Mouse (Mus musculus) liver, embryonic 14.5 days (tissue): ENCODE measurements around the gene Otud6a. TPM values are rescaled to one million over a fixed set of nuclear protein-coding genes. Genes with fewer than 3 reads are reported as not detected.
"Not testable (repeated sequence)": the region's sequence is repeated elsewhere in the genome, so short reads cannot be mapped to it uniquely, and the experiment has no call there.

Experiments used
- ATAC-seq: fragments of 200-750 bp; cut with Nextera tagmentation; 2 replicates; pipeline ENCODE4 v1.8.0; 2017; ENCODE audit warnings: moderate number of reproducible peaks, mild to moderate bottlenecking, moderate library complexity; ENCODE audit not compliant: insufficient read depth
- DNase-seq, 3 experiments: peaks; one replicate each; pipeline ENCODE4 v3.0.0-alpha.2; 2012 to 2013; ENCODE audit warnings: low read depth in 3 of 3, low spot score in 3 of 3
- H3K27ac ChIP-seq: fragments of 300-500 bp; sonication (generic); 2 replicates; pipeline ENCODE4 v1.5.1; 2014; ENCODE audit warnings: moderate library complexity, mild to moderate bottlenecking, control low read depth, inconsistent platforms
- H3K27me3 ChIP-seq: fragments of 300-500 bp; sonication (generic); 2 replicates; pipeline ENCODE4 v1.6.1; 2014; ENCODE audit warnings: mild to moderate bottlenecking, low read length, moderate library complexity; ENCODE audit not compliant: control insufficient read depth, insufficient read depth
- H3K36me3 ChIP-seq: fragments of 300-500 bp; sonication (generic); replicated peaks from 2 replicates; pipeline ENCODE4 v1.6.1; 2014; ENCODE audit warnings: low read depth; ENCODE audit not compliant: control insufficient read depth, insufficient read depth
- H3K4me1 ChIP-seq, 2 experiments: fragments of 200-500 bp in 1 of 2; fragments of 300-500 bp in 1 of 2; sonication (generic) in 1 of 2; replicated peaks; 2 replicates each; pipeline ENCODE4 v1.6.1; 2012 to 2014; ENCODE audit warnings: antibody characterized with exemption in 1 of 2, inconsistent platforms in 1 of 2, low read length in 1 of 2; ENCODE audit not compliant: control insufficient read depth in 2 of 2, insufficient read depth in 2 of 2
- H3K4me2 ChIP-seq: fragments of 300-500 bp; sonication (generic); 2 replicates; pipeline ENCODE4 v1.6.1; 2014; ENCODE audit warnings: low read depth, mild to moderate bottlenecking, control low read depth, moderate library complexity
- H3K4me3 ChIP-seq, 2 experiments: fragments of 200-500 bp in 1 of 2; fragments of 300-500 bp in 1 of 2; sonication (generic) in 1 of 2; 2 replicates each; pipeline ENCODE4 v1.5.1; 2012 to 2014; ENCODE audit warnings: low read depth in 2 of 2, low read length in 2 of 2, mild to moderate bottlenecking in 2 of 2, control low read depth in 1 of 2, inconsistent platforms in 1 of 2, moderate library complexity in 1 of 2; ENCODE audit not compliant: insufficient read depth in 1 of 2
- H3K9ac ChIP-seq: fragments of 300-500 bp; sonication (generic); replicated peaks from 2 replicates; pipeline ENCODE4 v1.6.1; 2014; ENCODE audit warnings: mild to moderate bottlenecking, control low read depth, moderate library complexity
- H3K9me3 ChIP-seq: fragments of 300-500 bp; sonication (generic); 2 replicates; pipeline ENCODE4 v1.6.1; 2016; ENCODE audit warnings: low read length, mixed read lengths; ENCODE audit not compliant: control insufficient read depth
- CTCF ChIP-seq: IDR thresholded peaks from 2 replicates; pipeline ENCODE4 v1.5.1; 2016; ENCODE audit warnings: antibody characterized with exemption, low read depth, control low read depth
- EP300 ChIP-seq: IDR thresholded peaks from 2 replicates; pipeline ENCODE4 v1.6.1; 2016; ENCODE audit warnings: antibody characterized with exemption, low read depth
- WGBS: fragments of 180-500 bp; shearing (Covaris S2); extraction: QIAGEN DNeasy Blood & Tissue Kit; methylation state at CpG from one replicate; pipeline ENCODE4 v1.1.7; 2014; ENCODE audit not compliant: insufficient replicate concordance; 5-methylcytosine and 5-hydroxymethylcytosine counted together
- polyA plus RNA-seq, 2 experiments: library from polyadenylated mRNA; depleted of rRNA in 1 of 2; stranded (reverse) in 1 of 2; unstranded in 1 of 2; fragments of >200 nt; fragmentation: Nextera tagmentation in 1 of 2; extraction: Ambion mirVana in 1 of 2; gene quantifications; 2 replicates each; pipeline versions ENCODE4 v1.2.1 to v1.2.3; 2012 to 2014

Gene Otud6a
- polyA plus RNA-seq, 2 experiments = not detected

DNA sequence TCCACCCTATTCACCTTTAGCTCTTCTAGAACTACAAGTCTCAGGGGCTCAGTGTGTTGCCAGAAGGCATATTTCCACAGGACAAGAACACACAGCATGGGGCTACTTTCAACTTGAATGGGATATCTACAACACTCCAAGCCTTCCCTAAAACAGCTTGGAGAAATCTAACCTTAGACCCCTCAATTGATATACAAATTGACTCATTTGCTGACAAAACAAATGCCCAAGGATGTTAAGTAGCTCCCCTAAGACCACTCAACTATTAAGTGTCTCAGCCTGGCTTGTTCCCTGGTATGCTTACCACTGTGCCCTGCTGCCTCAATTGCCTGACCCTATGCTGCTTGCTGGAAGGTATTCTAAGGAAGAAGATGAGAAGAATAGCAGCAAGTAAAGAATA is 27.9 kb upstream of the Otud6a start:
- no peaks in the 10 kb centered on the region for H3K9me3 ChIP-seq
- H3K27me3 ChIP-seq = no peaks in the 10 kb centered on the region
- no peaks in the 10 kb centered on the region for H3K36me3 ChIP-seq
- no peak overlapping the region for H3K9ac ChIP-seq
- H3K27ac ChIP-seq = no peak overlapping the region
- H3K4me2 ChIP-seq = no peak overlapping the region
- no peak for ATAC-seq
- H3K4me3 ChIP-seq = no peak overlapping the region
- TF ChIP-seq EP300 = no peak
- no peak for TF ChIP-seq CTCF
- no peak for DNase-seq
- no peaks in the 10 kb centered on the region for H3K4me1 ChIP-seq

DNA sequence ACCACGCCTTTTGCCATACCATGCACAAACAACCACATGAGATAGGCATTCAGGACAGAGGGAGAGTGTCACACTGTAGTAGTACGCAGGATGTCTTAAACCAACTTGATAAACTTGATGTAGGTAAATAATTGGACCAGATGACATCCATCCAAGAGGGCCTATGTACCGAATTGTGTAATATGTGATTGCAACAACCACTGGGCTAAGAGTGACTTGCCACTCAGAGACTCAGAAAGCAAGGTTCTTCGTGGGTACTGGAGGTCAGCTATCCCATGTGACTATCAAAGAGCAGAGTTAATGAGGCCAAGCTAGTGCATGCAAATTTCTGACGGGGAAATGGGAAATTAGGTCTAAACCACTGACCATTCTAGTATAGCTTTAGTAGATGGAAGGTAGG is 27.2 kb upstream of the Otud6a start:
- WGBS = 52% methylated on average over 5 of the region's 5 CpGs
- Histone ChIP-seq H3K27ac (no peak overlapping the region), H3K27me3 (no peaks in the 10 kb centered on the region), H3K4me3 (no peak overlapping the region), H3K9ac (no peak overlapping the region), H3K36me3 (no peaks in the 10 kb centered on the region), H3K4me2 (no peak overlapping the region), H3K9me3 (no peaks in the 10 kb centered on the region), H3K4me1 (no peaks in the 10 kb centered on the region)
- DNase-seq = no peak
- ATAC-seq = no peak
- TF ChIP-seq EP300 (no peak), CTCF (no peak)

DNA sequence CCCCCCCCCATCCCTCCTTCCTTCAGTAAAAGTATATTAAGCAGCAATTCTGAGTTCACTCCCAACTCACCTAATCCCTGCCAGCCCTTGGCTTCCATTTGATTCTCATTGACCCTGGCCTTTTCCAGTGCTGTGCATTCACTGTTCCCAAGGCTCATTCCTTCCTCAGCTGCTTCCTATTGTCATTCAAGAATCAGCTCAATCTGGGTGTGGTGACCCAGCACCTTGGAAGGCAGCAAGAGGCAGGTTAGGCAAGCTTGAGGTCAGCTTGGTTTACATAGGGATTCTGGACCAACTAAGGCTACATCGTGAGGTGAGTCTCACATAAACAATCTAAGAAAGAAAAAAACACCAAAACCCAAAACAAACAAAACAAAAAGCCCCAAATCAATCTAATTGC is 19.6 kb upstream of the Otud6a start:
- Histone ChIP-seq H3K27ac (no peak overlapping the region), H3K4me3 (no peak overlapping the region), H3K4me1 (no peaks in the 10 kb centered on the region), H3K36me3 (no peaks in the 10 kb centered on the region), H3K4me2 (no peak overlapping the region), H3K9me3 (no peaks in the 10 kb centered on the region), H3K27me3 (no peaks in the 10 kb centered on the region), H3K9ac (no peak overlapping the region)
- 50% methylated on average over 1 of the region's 1 CpGs for WGBS
- ATAC-seq (no peak), DNase-seq (no peak)
- TF ChIP-seq CTCF (no peak), EP300 (no peak)

DNA sequence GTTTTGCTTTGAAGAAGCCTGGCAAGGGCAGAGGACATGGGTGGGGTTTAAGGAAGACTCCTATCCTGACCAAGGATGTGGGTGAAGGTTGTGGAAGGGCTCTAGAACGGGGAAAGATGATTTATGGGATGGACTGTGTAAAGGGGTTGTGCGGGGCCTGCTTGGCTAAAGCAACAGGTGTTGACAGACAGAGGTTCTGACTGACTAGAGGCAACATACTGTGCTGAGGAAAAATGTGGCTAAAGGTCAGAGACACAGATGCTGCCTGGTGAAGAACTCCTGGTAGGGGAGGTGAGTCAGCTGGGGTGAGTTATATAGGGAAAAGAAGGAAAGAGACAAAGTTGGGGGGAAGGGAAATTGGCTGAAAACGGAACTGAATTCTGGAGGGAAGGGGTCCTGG is 3.5 kb downstream of the Otud6a start:
- Histone ChIP-seq H3K9ac (no peak overlapping the region), H3K36me3 (no peaks in the 10 kb centered on the region), H3K27me3 (no peaks in the 10 kb centered on the region), H3K4me3 (no peak overlapping the region), H3K27ac (no peak overlapping the region), H3K9me3 (no peaks in the 10 kb centered on the region), H3K4me2 (no peak overlapping the region), H3K4me1 (no peaks in the 10 kb centered on the region)
- DNase-seq (no peak), ATAC-seq (no peak)
- no peak for TF ChIP-seq CTCF
- no peak for TF ChIP-seq EP300
- WGBS = 44% methylated on average over 3 of the region's 3 CpGs

DNA sequence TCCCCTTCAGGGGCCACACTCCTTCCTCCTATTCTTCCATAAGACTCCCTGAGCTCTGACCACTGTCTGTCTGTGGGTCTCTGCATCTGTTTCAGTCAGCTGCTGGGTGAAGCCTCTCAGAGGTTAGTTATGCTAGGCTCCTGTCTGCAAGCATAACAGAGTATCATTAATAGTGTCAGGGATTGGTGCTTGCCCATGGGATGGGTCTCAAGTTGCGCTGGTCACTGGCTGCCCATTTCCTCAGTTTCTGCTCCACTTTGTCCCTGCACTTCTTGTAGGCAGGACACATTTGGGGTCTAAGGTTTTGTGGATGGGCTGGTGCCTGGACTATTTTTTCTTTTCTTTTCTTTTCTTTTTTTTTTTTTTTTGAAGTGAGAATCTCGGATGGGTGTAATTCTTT is 13.8 kb downstream of the Otud6a start, which contains the start of gene Awat2:
Gene Awat2 (minus strand): TSS at position 101 of the 400 bp plus-strand sequence.
- H3K4me2 ChIP-seq, H3K27ac ChIP-seq, ATAC-seq, DNase-seq, H3K36me3 ChIP-seq, H3K4me1 ChIP-seq, H3K4me3 ChIP-seq, H3K27me3 ChIP-seq, H3K9ac ChIP-seq, H3K9me3 ChIP-seq: not testable (repeated sequence)
- 76% methylated on average over 2 of the region's 2 CpGs for WGBS

DNA sequence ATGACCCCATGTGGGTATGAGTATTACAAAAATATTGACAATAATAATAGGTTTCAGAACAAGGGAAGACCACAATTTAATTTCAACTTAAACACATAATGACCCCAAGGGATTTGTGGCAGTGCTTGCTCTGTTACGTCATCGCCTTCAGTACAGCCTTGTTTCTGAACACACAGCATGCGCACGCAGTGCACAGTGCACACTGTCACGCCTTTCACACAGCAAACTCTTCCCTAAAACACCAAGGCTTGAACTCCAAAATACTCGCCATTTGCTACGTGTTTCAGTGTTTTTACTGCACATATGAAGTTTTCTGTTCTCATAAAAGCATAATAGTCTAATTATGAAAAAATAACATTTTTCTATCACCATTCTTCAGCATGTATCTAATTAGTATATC is 14.7 kb downstream of the Otud6a start:
- DNase-seq (no peak), ATAC-seq (no peak)
- H3K4me1 ChIP-seq = no peaks in the 10 kb centered on the region
- H3K9ac ChIP-seq = no peak overlapping the region
- H3K9me3 ChIP-seq = no peaks in the 10 kb centered on the region
- TF ChIP-seq CTCF (no peak), EP300 (no peak)
- H3K27me3 ChIP-seq = no peaks in the 10 kb centered on the region
- H3K4me2 ChIP-seq = no peak overlapping the region
- H3K27ac ChIP-seq = no peak overlapping the region
- WGBS = 83% methylated on average over 7 of the region's 7 CpGs
- H3K4me3 ChIP-seq = no peak overlapping the region
- no peaks in the 10 kb centered on the region for H3K36me3 ChIP-seq
